Mouse (Mus musculus): ENCODE data around the gene Gm37419.

The Gm37419 gene

GRCm38 (mm10) chr16:23988466-23989208 is at the start of gene Gm37419, which contains the start of gene Bcl6:
Gene Gm37419, plus strand, starts transcription at chr16:23988482.
Gene Bcl6, minus strand, starts transcription at chr16:23988852.
- peak; percentile 92 for DNase-seq

GRCm38 (mm10) chr16:23944801-23945200 is 43.5 kb upstream of the Gm37419 start:
- DNase-seq, result no peak

GRCm38 (mm10) chr16:23947654-23948053 is 40.6 kb upstream of the Gm37419 start:
- no peak for DNase-seq

- no peak for DNase-seq
These were observed 36.1 kb upstream of the Gm37419 start for GRCm38 (mm10) chr16:23952101-23952727.

GRCm38 (mm10) chr16:23953189-23953958 is 34.9 kb upstream of the Gm37419 start:
- DNase-seq, result peak; percentile 81

GRCm38 (mm10) chr16:23953959-23954260 is 34.4 kb upstream of the Gm37419 start:
- no peak for DNase-seq

- no peak for DNase-seq
These were observed 29.3 kb upstream of the Gm37419 start for GRCm38 (mm10) chr16:23958938-23959337.

GRCm38 (mm10) chr16:23962401-23962800 is 25.9 kb upstream of the Gm37419 start:
- peak; percentile 80 for DNase-seq

- no peak for DNase-seq
These were observed 24.2 kb upstream of the Gm37419 start for GRCm38 (mm10) chr16:23963896-23964668.

GRCm38 (mm10) chr16:23964706-23965367 is 23.4 kb upstream of the Gm37419 start:
- DNase-seq, result no peak

GRCm38 (mm10) chr16:23966066-23966465 is 22.2 kb upstream of the Gm37419 start:
- no peak for DNase-seq

- DNase-seq, result peak; percentile 75
These were observed 21.0 kb upstream of the Gm37419 start for GRCm38 (mm10) chr16:23967301-23967700.

- DNase-seq, result no peak
These were observed 19.4 kb upstream of the Gm37419 start for GRCm38 (mm10) chr16:23968888-23969287.

GRCm38 (mm10) chr16:23969919-23970318 is 18.4 kb upstream of the Gm37419 start:
- DNase-seq, result no peak

- DNase-seq, result no peak
These were observed 16.0 kb upstream of the Gm37419 start for GRCm38 (mm10) chr16:23972126-23972740.

- no peak for DNase-seq
These were observed 15.4 kb upstream of the Gm37419 start for GRCm38 (mm10) chr16:23972901-23973300.

- DNase-seq, result no peak
These were observed 14.5 kb upstream of the Gm37419 start for GRCm38 (mm10) chr16:23973635-23974367.

- peak; percentile 38 for DNase-seq
These were observed 12.1 kb upstream of the Gm37419 start for GRCm38 (mm10) chr16:23976196-23976595.

- DNase-seq, result peak; percentile 90
These were observed 10.6 kb upstream of the Gm37419 start for GRCm38 (mm10) chr16:23977732-23978131.

GRCm38 (mm10) chr16:23978495-23978894 is 9.8 kb upstream of the Gm37419 start:
- no peak for DNase-seq

- DNase-seq, result no peak
These were observed 8.8 kb upstream of the Gm37419 start for GRCm38 (mm10) chr16:23979446-23979845.
